Mouse (Mus musculus) thymus, adult 18-20 months (tissue): ENCODE measurements around the gene Cphx1.
"Not testable (repeated sequence)": the region's sequence is repeated elsewhere in the genome, so short reads cannot be mapped to it uniquely, and the experiment has no call there.

Experiments used
- DNase-seq, 2 experiments: peaks; one replicate each; pipeline ENCODE4 v3.0.0; 2022; ENCODE audit warnings: mixed read lengths in 2 of 2

Cphx1 gene

GRCm38 (mm10) chr14:25938004-25938403 is at the start of gene Cphx1:
Gene Cphx1, plus strand, starts transcription at chr14:25938304.
- not testable (repeated sequence) for DNase-seq

DNA sequence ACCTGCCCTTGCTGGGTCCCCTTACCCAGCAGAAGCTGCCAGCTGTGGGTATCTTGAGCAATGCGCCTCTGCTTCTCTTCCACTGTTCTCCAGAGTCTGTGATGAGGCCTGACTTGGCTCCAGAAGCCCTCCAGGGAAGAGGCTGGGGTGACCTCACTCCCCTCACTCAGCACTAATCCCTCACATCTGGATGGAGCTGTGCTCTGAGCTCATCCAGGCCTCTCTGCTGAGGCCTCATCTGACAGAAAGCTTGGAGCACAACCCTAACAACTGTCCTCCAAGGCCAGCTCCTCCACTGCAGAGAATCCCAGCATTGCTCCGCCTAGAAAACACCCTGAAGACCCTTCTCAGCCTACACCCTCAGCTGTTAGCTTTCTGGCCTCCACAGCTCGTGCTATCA is 43.5 kb upstream of the Cphx1 start:
- DNase-seq = not testable (repeated sequence)

DNA sequence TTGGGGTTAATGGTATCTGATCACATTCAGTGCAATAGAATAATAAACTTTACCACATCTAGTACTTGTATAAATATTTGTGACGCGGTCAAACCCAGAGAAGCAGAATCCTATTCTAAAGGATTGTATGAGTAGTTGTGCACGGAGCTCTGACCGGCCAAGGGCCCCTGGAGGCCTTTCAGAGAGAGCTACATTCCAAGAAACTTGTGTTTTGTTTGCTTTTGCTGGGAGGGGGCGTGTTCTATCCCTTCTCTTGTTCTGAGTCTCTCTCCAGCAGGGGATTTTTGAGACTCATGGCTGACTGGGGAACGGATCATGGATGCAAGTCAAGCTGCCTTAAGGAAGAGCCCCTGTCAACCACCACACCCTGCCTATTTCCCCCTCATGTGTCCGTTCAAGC is 42.4 kb upstream of the Cphx1 start:
- DNase-seq = not testable (repeated sequence)

DNA sequence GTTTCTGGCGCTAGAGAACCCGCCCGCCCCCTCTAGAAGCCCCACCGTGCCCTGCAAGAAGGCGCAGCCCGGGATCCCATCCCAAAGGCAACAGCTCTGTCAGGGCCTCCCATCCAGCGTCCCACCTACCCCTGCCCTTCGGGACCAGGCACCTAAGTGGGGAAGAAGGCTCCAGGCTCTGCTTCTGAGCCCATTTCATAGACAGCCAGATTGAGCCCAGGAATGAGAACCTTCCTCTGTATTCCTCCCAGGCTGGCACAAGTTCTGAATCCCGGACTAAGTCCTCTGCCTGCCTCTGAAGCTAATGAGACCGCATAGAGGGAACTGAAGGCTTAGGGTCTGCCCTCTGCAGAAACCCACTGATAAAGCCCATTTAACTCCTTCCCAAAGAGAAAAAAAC is 35.1 kb upstream of the Cphx1 start, which contains the start of gene Plac9a:
Plac9a (minus strand) TSS at position 101 of the 400 bp plus-strand sequence.
- DNase-seq = not testable (repeated sequence)

DNA sequence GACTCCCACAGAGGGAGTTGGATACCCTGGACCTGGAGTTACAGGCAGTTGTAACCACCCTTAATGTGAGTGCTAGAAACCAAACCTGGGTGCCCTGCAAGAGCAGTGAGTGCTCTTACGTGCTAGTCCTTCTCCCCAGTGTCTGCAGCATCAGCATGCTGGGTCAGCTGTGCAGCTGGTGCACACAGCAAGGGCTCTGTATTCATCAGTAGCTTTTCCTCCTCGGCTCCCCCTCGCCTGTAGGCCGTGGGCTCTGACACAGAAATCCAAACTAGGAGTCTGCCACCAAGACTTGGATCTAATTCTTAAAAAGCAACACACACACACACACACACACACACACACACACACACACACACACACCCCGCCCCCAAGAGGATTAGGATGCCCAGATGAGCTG is 32.9 kb upstream of the Cphx1 start:
- not testable (repeated sequence) for DNase-seq

- not testable (repeated sequence) for DNase-seq
Observed at GRCm38 (mm10) chr14:25907272-25907671, 30.8 kb upstream of the Cphx1 start.

- DNase-seq = not testable (repeated sequence)
Observed at GRCm38 (mm10) chr14:25908976-25909375, 29.1 kb upstream of the Cphx1 start.

GRCm38 (mm10) chr14:25918427-25919170 is 19.5 kb upstream of the Cphx1 start:
- not testable (repeated sequence) for DNase-seq

GRCm38 (mm10) chr14:25926814-25927561 is 11.1 kb upstream of the Cphx1 start:
- not testable (repeated sequence) for DNase-seq

- DNase-seq = not testable (repeated sequence)
Observed at GRCm38 (mm10) chr14:25927562-25927881, 10.6 kb upstream of the Cphx1 start, which contains the start of gene Tmem254a. Gene Tmem254a, minus strand, starts transcription at chr14:25927672.

GRCm38 (mm10) chr14:25936867-25937630 is 1.1 kb upstream of the Cphx1 start:
- DNase-seq = not testable (repeated sequence)

- not testable (repeated sequence) for DNase-seq
Observed at GRCm38 (mm10) chr14:25957861-25958260, 19.8 kb downstream of the Cphx1 start.

DNA sequence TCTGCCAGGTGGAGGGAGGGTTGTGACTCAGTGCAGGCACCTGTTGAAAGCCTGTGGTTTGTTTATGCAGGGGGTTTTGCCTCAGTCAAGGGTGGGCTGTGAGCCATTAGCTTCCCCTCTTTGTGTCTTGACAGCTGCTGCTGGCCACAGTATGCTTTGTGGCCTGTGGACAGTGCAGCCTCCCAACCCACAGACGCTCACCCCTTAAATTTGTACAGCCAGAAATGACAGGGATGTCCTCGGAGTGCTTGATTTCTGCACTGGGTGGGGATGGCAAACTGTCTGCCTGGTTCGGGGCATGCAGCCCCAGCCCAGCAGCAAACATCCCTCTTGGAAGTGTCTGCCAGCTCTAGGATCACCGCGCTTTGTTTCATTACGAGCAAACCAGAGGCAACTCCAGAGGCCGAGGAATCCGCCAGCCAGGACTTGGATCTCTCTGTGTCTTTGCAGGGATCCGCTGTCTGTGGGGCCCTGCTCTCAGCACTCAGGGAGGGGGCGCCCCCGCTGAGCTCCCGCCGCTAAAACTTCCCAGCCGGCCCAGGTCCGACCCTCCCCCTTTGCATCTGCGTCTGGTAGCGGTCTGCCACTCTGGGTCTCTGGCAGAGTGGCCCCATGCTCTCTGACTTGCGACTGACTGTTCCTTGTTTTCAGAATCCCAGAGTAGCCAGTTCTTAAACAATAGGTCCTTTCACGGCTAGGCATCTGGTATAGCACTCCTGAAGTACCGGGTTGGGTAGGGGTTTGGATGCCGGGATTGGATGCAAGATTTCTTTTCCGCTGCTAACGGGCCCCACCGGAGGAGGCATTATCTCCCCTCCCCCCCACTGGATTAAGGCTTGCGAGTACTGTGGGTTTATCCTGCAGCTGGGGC is 40.5 kb downstream of the Cphx1 start, which contains the start of gene Duxbl1:
Duxbl1 (plus strand) TSS at position 207 of the 871 bp plus-strand sequence.
- not testable (repeated sequence) for DNase-seq

GRCm38 (mm10) chr14:25979242-25979941 is 41.3 kb downstream of the Cphx1 start:
- not testable (repeated sequence) for DNase-seq

- not testable (repeated sequence) for DNase-seq
Observed at GRCm38 (mm10) chr14:25981880-25982279, 43.8 kb downstream of the Cphx1 start.
